Mouse (Mus musculus): ENCODE data around the gene Tfb2m.

The Tfb2m gene

DNA sequence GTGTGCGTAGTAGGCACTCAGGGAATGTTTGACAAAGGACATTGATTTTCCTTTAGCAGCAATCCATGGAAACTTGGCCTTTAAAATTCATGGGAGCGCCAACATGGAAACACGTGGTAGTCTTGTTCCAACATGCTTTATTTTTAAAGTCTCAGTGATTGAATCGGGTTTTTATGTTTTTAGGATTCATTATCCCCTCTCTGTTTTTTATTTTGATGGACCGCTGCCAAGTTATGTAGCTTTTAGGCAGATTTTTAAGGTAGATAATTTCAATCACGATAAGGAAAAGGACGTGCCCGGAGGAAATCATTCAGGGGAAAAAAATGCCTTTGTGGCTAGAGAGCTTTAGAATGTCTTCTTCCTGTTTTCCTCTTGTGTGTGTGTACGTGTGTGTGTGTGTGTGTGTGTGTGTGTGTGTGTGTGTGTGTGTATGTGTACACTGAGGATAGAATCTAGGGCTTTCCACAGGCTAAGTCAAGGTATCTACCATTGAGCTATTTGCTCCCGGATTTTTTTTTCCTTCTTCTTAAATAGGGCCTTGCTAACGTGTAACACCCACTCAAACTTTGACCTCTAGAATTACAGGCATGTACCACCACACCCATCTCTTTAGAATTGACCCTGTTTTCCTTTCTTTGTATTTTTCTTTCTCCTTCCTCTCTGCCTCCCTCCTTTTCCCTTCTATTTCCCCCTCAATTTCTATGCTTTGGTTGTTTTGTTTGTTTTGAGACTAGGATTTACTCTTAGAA lies 13.6 kb upstream of the Tfb2m start:
- DNase-seq (ENCODE audit: extremely low read depth, low read depth, low spot score) = no peak

DNA sequence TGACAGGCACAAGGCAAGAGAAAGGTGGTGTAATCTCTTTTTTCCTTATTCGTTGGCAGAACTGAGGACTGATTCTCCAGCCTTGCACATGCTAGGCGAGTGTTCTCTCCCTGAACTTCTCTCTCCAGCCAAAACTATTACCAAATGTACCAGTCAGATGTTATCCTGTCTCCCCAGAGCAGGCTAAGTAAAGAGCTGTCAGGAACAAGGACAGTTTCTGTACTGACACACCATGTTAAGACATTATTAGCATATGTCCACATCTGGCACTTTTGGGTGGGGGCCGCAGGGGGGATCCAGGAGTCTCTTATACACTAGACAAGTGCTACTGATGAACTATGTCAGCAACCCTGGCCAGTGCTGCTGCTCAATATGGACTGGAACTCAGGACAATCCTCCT lies 10.9 kb upstream of the Tfb2m start:
- DNase-seq (ENCODE audit: extremely low read depth, low read depth, low spot score) = no peak

DNA sequence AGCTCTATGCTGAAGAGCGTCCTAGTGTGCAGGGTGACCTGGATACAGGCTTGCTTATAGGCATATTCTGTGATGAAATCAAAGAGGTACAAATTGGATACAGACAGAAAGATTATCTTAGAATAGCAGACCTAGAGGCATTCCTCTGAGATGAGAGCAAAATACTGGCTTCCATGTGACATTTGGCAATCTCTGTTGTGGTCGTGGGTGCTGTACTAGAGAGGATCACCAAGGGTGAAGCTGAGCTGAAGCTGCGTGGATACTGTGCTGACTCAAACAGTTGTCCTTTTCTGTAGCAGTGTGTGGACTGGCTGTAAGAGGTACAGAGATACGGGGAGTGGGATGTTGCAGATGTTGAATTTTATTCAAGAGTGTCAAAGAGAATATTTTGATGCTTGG lies 7.9 kb upstream of the Tfb2m start:
- no peak for DNase-seq (ENCODE audit: extremely low read depth, low read depth, low spot score)

GRCm38 (mm10) chr1:179553197-179553948 lies 7.3 kb upstream of the Tfb2m start:
- DNase-seq (ENCODE audit: extremely low read depth, low read depth, low spot score) = no peak

- DNase-seq (ENCODE audit: extremely low read depth, low read depth, low spot score) = no peak
These were observed 6.7 kb upstream of the Tfb2m start for GRCm38 (mm10) chr1:179552751-179553150.

DNA sequence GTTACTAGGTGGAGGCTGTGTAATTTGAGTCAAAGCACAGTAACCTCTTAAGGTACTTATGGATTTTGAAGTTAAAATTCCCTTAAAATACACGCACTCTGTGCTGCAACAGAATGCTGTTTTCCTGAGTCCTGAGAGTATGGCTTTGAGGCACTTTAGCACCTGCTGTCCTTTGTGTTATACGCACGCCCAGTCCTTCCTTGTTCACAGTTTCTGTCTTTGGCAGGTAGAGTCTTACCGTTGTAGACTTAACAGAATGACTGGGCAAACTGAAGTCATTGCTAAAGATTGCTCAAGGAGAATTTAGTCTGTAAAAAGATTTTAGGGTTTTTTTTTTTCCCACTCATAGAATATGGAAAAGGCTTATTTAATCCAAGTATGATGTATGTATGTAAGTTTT lies 5.9 kb upstream of the Tfb2m start:
- no peak for DNase-seq (ENCODE audit: extremely low read depth, low read depth, low spot score)

DNA sequence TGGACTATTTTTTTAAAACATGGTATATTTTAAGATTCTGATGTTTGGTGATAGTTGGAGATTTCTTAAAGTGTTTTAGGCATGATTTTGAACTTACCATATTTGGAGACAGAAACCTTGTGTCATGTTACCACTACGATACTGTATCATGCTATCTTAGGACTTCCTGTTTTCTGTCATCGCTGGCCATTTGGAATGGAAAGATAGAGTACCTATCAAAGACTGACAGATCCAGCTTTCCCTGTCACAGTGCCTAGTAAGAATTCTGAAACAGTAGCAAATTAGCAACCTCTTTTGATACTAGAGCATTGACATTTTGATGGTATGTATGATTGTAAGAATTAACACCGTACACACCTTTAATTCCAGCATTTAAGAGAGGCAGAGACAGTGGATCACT lies 5.3 kb upstream of the Tfb2m start:
- DNase-seq (ENCODE audit: extremely low read depth, low read depth, low spot score) = no peak

GRCm38 (mm10) chr1:179548996-179549752 lies 3.1 kb upstream of the Tfb2m start:
- DNase-seq (ENCODE audit: extremely low read depth, low read depth, low spot score) = no peak

DNA sequence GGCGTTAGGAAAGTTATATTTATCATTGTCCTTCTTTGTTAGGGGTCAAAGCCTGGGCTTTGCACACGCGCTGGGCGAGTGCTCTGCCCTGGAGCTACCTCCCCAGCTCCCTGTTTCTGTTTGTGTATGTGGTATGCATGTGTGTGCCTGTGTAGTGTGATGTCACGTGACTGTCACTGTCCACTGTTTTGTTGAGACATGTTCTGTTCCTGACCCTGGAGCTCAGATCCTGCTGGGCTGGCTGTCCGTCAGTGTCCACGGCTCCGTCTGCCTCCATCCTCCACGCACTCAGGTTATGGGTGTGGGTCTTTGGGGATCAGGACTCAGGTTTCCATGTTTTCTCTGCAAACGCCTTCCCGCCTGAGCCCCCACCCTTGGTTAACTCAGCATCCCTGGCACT lies 2.2 kb upstream of the Tfb2m start:
- no peak for DNase-seq (ENCODE audit: extremely low read depth, low read depth, low spot score)

GRCm38 (mm10) chr1:179547176-179547575 lies 1.1 kb upstream of the Tfb2m start:
- no peak for DNase-seq (ENCODE audit: extremely low read depth, low read depth, low spot score)

DNA sequence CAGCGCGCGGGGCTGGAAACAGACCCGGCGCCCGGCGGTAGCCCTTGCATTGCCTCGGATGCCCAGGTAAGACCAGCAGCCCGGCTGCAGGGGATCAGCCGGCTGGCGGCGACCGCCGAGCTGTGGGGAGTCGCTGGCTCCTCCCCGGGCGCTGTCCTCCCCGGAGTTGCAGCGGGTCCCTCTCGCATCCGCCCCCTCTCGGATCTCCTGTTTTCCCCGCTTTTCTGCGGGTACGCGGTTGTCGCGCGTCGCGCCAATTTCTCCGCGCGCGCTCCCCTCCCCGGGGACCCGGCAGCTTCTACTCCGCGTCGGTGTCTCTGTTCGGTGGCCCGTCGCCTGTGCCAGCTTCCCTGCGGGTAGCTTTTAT lies 467 bp upstream of the Tfb2m start:
- no peak for DNase-seq (ENCODE audit: extremely low read depth, low read depth, low spot score)

GRCm38 (mm10) chr1:179541502-179541901 lies 4.6 kb downstream of the Tfb2m start:
- DNase-seq (ENCODE audit: extremely low read depth, low read depth, low spot score) = no peak

GRCm38 (mm10) chr1:179539887-179540286 lies 6.2 kb downstream of the Tfb2m start:
- DNase-seq (ENCODE audit: extremely low read depth, low read depth, low spot score) = no peak

DNA sequence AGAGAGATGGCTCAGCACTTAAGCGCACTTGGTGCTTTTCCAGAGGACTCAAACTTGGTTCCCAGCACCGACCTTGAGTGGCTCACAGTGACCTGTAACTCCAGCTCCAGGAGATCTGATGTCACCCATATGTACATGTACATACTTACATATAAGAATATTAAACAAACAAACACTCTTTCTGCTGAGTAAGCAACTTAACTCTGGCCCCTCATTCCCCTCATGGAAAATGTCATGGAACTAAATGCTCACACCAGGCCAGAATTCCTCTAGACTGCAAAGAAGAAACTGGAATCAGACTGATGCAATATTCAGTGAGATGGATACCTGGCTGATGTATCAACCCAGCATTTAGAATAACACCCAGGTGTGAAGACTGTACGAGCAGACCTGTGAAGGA lies 7.0 kb downstream of the Tfb2m start:
- DNase-seq (ENCODE audit: extremely low read depth, low read depth, low spot score) = no peak

DNA sequence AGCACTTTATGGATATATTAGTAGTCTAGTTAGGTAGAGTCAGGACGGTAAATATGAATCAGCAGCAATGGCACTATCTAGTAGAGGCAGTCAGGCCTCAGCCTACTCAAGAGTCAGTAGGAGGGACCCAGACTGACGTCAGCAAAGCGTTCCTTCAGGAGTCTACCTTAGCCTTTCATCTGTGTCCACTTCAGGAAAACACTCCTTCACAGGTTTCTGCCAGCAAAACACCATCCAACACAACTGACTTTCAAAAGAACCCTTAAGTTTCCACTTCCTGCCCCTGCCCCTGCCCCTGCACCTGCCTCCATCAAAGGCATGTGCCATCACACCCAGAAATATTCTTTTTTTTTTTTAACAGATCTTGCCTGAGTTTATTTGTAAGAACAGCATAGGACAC lies 26.2 kb downstream of the Tfb2m start:
- DNase-seq (ENCODE audit: extremely low read depth, low read depth, low spot score) = no peak

DNA sequence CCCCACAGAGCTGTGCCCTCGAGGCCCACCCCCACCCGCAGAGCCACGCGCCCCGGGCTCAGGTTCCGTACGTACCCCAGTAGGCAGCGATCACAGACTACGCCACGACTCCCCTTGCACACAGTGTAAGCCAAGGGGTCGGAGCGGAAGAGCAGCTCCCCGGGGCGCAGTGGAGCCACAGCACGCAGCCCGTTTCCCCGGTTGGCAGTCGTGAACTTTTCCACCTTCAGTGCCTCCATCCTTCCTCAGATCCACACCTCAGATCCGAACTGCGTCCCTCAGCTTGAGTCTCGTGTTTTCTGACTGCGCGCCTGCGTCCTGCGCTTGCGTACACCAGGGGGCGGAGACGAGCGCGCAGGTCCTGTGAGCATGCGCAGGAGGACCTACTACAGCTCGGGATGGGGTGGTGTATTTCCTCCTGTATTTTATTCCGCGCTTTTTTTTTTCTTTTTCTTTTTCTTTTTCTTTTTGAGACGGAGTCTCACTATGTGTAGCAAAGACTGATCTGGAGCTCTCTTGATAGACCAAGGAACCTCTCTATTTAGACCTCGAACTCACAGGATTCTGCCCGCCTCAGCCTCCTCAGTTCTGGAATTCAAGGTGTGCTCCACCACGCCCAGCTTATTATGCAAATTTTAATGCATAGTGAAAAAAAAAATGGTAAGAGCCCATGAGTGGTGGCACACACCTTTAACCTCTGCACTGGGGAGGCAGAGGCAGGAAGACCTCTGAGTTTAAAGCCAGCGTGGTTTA lies 28.2 kb downstream of the Tfb2m start, which contains the start of gene Smyd3:
Smyd3 (minus strand) TSS at position 329 of the 753 bp plus-strand sequence.
- DNase-seq (ENCODE audit: extremely low read depth, low read depth, low spot score) = peak; percentile 19

DNA sequence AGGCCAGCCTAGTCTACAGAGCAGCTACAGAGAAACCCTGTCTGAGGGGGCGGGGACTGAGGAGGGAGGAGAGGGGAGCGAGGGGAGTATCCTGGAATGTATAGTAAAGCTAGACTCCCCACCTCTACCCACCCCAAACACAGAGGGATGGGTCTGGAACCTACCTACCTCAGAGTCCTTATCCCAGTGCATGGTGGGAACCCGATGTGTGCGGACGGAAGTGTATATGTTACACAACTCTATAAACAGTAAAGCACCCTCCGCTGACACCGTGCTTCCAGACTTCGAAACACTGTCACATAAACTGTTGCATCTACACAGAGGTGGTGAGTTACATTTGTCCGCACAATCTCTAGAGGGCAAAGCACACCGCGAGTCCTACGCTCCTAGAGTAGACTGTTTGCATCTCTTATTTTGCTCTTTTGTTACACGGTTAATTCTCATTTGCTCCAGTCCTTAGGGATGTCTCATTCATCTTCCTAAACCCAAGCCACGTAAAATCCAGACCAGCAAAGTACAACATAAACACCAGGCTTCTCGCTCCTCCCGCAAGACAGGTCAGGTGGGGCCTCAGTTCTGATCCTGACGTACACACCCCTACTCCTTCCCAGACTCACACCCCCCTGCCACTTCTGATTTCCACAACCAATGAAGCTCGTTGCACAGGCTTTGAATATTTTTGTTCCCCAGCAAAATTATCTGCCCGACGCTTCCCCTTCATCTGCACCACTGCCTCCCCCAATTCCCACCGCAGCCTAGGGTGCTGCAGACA lies 28.9 kb downstream of the Tfb2m start:
- DNase-seq (ENCODE audit: extremely low read depth, low read depth, low spot score) = no peak

GRCm38 (mm10) chr1:179511895-179512294 lies 34.2 kb downstream of the Tfb2m start:
- DNase-seq (ENCODE audit: extremely low read depth, low read depth, low spot score) = no peak

DNA sequence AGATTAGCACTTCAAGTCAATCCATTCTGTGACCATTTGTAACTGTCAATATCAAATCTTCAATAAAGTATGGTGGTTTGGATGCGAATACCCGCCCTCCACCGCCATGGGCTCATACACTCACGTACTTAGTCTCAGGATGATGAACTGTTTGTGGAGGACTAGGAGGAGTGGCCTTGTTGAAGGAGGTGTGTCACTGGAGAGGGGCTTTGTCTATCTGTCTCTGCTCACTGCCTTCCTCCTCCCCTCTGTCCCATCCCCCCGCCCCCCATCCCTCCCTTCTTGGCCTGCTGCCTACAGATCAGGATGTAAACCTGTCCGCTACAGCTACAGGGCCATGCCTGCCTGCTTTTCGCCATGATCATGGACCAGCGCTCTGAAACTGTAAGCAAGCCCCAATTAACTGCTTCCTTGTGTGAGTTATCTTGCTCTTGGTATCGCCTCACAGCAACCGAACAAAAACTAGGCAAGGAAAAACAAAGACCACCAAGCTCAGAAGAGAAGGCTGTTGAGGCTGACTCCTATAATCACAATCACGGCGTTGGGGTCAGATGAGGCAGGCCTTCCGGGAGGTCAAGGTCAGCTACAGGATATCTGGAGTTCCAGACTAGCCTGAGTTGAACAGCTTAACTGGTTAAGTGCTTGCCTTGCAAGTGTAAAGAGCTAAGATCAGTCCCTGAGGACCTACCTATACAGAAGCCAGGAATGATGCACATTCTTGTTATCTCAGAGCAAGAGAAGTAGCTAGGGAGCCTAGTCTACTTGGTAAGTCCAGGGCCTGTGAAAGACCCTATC lies 35.3 kb downstream of the Tfb2m start:
- no peak for DNase-seq (ENCODE audit: extremely low read depth, low read depth, low spot score)
